Mouse (Mus musculus): ENCODE measurements around the gene Dmc1. TPM values are rescaled to one million over a fixed set of nuclear protein-coding genes. Genes with fewer than 3 reads are reported as not detected.

The Dmc1 gene
- polyA plus RNA-seq, 1 experiment from 2014 or later, result 1.5 TPM

DNA sequence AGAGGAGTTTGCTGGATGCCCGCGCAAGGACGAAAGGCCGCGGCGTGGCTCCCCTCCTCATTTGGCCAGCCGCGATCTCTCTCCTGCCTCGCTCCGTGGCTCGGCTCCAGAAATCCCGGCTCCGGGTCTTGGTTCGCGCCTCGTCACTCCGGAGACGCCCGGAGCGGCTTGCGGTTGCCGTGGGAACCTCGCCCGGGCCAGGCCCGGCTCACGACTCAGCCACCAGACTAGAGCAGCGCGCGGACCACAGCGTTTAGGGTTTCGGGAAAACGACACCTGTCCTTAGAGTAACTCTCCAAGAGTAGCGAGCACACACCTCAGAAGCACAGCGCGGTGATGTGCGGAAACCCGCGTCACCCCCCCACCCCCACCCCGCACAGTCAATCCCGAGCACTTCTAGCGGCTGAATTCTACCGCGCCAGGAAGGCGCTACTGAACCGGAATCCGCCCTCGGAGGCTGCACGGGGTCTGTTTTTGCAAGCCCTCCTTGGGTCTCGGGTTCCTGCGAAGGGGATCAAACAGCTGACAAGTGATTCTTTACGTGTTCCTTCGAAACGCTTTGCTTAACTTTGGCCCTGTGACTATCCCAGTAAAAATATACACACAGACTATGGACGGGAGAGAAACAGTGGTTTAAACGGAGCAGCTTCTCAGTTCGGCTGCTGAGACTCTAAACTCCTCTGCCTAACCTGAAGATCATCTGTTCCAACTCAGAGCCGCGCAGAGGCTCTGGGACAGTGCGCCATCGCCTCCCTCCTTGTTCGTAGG is 93.2 kb downstream of the Dmc1 start:
- ATAC-seq (ENCODE audit: low FRiP score) (peak; percentile 84), DNase-seq (ENCODE audit: low spot score) (peak; percentile 90)
- Histone ChIP-seq H3K27ac (ENCODE audit: low read depth, low read length) (no peak overlapping the region), H3K9me3 (ENCODE audit: control insufficient read depth, low read length) (no peaks in the 10 kb centered on the region), H3K4me1 (replicated peaks; ENCODE audit: control insufficient read depth, insufficient read depth, low read length) (peaks cover 11% of the 10 kb centered on the region), H3K4me3 (ENCODE audit: low read depth, low read length) (peak overlapping the region; percentile 37), H3K27me3 (ENCODE audit: control insufficient read depth, insufficient read depth, low read length) (peaks cover 75% of the 10 kb centered on the region), H3K4me2 (replicated peaks; ENCODE audit: low read depth, low read length) (peak overlapping the region; percentile 65), H3K9ac (ENCODE audit: low read depth, low read length) (0 out of 2 replicates have a peak overlapping the region, but pooled peaks have one; percentile 7), H3K36me3 (ENCODE audit: control insufficient read depth, insufficient read depth, low read length) (no peaks in the 10 kb centered on the region)
- WGBS, result 1% methylated on average over 61 of the region's 61 CpGs

Other genes starting within 250 kb of the Dmc1 start
- 32.7 and 33.5 TPM in 2 replicates for gene Tmem184b, start 201.5 kb downstream of the Dmc1 start, polyA plus RNA-seq (2014; fragmentation: Nextera tagmentation; extraction: Ambion mirVana)
- 193 and 195 TPM in 2 replicates for gene Csnk1e, start 149.5 kb downstream of the Dmc1 start, polyA plus RNA-seq (2014; fragmentation: Nextera tagmentation; extraction: Ambion mirVana)
- gene Kcnj4, start 99.9 kb downstream of the Dmc1 start, polyA plus RNA-seq (2014; fragmentation: Nextera tagmentation; extraction: Ambion mirVana), result not detected in 2 replicates
- 15.8 and 18.3 TPM in 2 replicates for gene Kdelr3, start 88.7 kb downstream of the Dmc1 start, polyA plus RNA-seq (2014; fragmentation: Nextera tagmentation; extraction: Ambion mirVana)
- gene Ddx17, start 58.4 kb downstream of the Dmc1 start, polyA plus RNA-seq (2014; fragmentation: Nextera tagmentation; extraction: Ambion mirVana), result 87.6 and 116 TPM in 2 replicates
- 3.7 and 6.0 TPM in 2 replicates for gene Fam227a, start 53.8 kb upstream of the Dmc1 start, polyA plus RNA-seq (2014; fragmentation: Nextera tagmentation; extraction: Ambion mirVana)
- gene Cby1, start 54.1 kb upstream of the Dmc1 start, polyA plus RNA-seq (2014; fragmentation: Nextera tagmentation; extraction: Ambion mirVana), result 74.6 and 76.1 TPM in 2 replicates
- 337 and 338 TPM in 2 replicates for gene Tomm22, start 65.8 kb upstream of the Dmc1 start, polyA plus RNA-seq (2014; fragmentation: Nextera tagmentation; extraction: Ambion mirVana)
- 12.2 and 14.7 TPM in 2 replicates for gene Josd1, start 82.8 kb upstream of the Dmc1 start, polyA plus RNA-seq (2014; fragmentation: Nextera tagmentation; extraction: Ambion mirVana)
- gene Gtpbp1, start 85.7 kb upstream of the Dmc1 start, polyA plus RNA-seq (2014; fragmentation: Nextera tagmentation; extraction: Ambion mirVana), result 28.1 and 33.9 TPM in 2 replicates
- gene Sun2, start 137.4 kb upstream of the Dmc1 start, polyA plus RNA-seq (2014; fragmentation: Nextera tagmentation; extraction: Ambion mirVana), result 4.3 and 9.5 TPM in 2 replicates
- 61.8 and 71.9 TPM in 2 replicates for gene Dnal4, start 172.7 kb upstream of the Dmc1 start, polyA plus RNA-seq (2014; fragmentation: Nextera tagmentation; extraction: Ambion mirVana)
- gene Nptxr, start 199.7 kb upstream of the Dmc1 start, polyA plus RNA-seq (2014; fragmentation: Nextera tagmentation; extraction: Ambion mirVana), result 1.5 and 1.7 TPM in 2 replicates
- 0.26 TPM in 1 of 2 replicates, not detected in the other for gene Npcd, start 229.1 kb upstream of the Dmc1 start, polyA plus RNA-seq (2014; fragmentation: Nextera tagmentation; extraction: Ambion mirVana)
- gene Cbx6, start 229.6 kb upstream of the Dmc1 start, polyA plus RNA-seq (2014; fragmentation: Nextera tagmentation; extraction: Ambion mirVana), result 10.8 and 14.4 TPM in 2 replicates